In genomic region chr2:31253463-31253862, GRCm38 (mm10) we compare ENCODE assay signal across 16 mouse cellular contexts. TPM values are rescaled to one million over a fixed set of nuclear protein-coding genes. Genes with fewer than 3 reads are reported as not detected.
A peak's percentile ranks its signal among the peaks of the same experiment; 100 is the strongest.
DNase-seq lines count a peak whose midpoint lies in the region; ATAC-seq and TF ChIP-seq lines count a peak whose summit lies in the region.
"Had no signal": no experiment of that assay in that cellular context is flagged by ENCODE, and none has a peak within 500 bp of the region (broad histone marks: within the 10 kb centered on the region; RNA-seq: fewer than 3 reads in every experiment).

No protein-coding gene starts in this region.

- no peak overlapping the region for H3K4me2 ChIP-seq in hindbrain, embryonic 11.5 days (replicated peaks; ENCODE audit: low read depth, low read length)
- H3K4me2 ChIP-seq: forebrain, embryonic 12.5 days; hindbrain, embryonic 13.5 days; limb, embryonic 13.5 days had no signal

- H3K27ac ChIP-seq in cerebellum, adult 2 months (ENCODE audit: insufficient read depth, low read length), result no peak overlapping the region
- 0 out of 2 replicates have a peak overlapping the region, but pooled peaks have one; percentile 19 for H3K27ac ChIP-seq in hindbrain, embryonic 10.5 days
- no peak overlapping the region for H3K27ac ChIP-seq in hindbrain, embryonic 11.5 days (ENCODE audit: low read depth, low read length)
- H3K27ac ChIP-seq: forebrain, embryonic 12.5 days; hindbrain, embryonic 13.5 days; limb, embryonic 13.5 days; midbrain, embryonic 10.5 days had no signal

- H3K4me3 ChIP-seq in cerebellum, adult 2 months (replicated peaks; ENCODE audit: insufficient read depth, low read depth, low read length), result no peak overlapping the region
- H3K4me3 ChIP-seq in hindbrain, embryonic 10.5 days, result no peak overlapping the region
- H3K4me3 ChIP-seq in hindbrain, embryonic 11.5 days (ENCODE audit: low read depth, low read length), result no peak overlapping the region
- H3K4me3 ChIP-seq: forebrain, embryonic 12.5 days; hindbrain, embryonic 13.5 days; limb, embryonic 13.5 days; midbrain, embryonic 10.5 days had no signal

- no peaks in the 10 kb centered on the region for H3K27me3 ChIP-seq in cerebellum, adult 2 months (ENCODE audit: control insufficient read depth, insufficient read depth, low read length)
- H3K27me3 ChIP-seq in hindbrain, embryonic 10.5 days (ENCODE audit: insufficient read depth, poor library complexity, severe bottlenecking), result no peaks in the 10 kb centered on the region
- H3K27me3 ChIP-seq in hindbrain, embryonic 11.5 days (ENCODE audit: control insufficient read depth, insufficient read depth, low read length), result no peaks in the 10 kb centered on the region
- H3K27me3 ChIP-seq: forebrain, embryonic 12.5 days; hindbrain, embryonic 13.5 days; limb, embryonic 13.5 days had no signal

- 0 out of 2 replicates have a peak, but pooled peaks have one; percentile 5 for TF ChIP-seq CTCF in cerebellum, adult 2 months (IDR thresholded peaks at IDR 0.05; ENCODE audit: borderline replicate concordance, insufficient read depth, low read depth, low read length)

- no peak overlapping the region for H3K9ac ChIP-seq in hindbrain, embryonic 11.5 days (ENCODE audit: low read depth, low read length)
- H3K9ac ChIP-seq: forebrain, embryonic 12.5 days; hindbrain, embryonic 13.5 days; limb, embryonic 13.5 days had no signal

- no peak for TF ChIP-seq POLR2A in cerebellum, adult 2 months (IDR thresholded peaks at IDR 0.05; ENCODE audit: borderline replicate concordance, insufficient read depth, low read length)

- no peaks in the 10 kb centered on the region for H3K9me3 ChIP-seq in hindbrain, embryonic 10.5 days
- H3K9me3 ChIP-seq in hindbrain, embryonic 11.5 days (ENCODE audit: control insufficient read depth, low read length), result no peaks in the 10 kb centered on the region
- H3K9me3 ChIP-seq: forebrain, embryonic 12.5 days; G1E; hindbrain, embryonic 13.5 days; limb, embryonic 13.5 days; midbrain, embryonic 10.5 days had no signal

- peaks cover 59% of the 10 kb centered on the region for H3K4me1 ChIP-seq in cerebellum, adult 2 months (ENCODE audit: control insufficient read depth, insufficient read depth, low read length)
- peaks cover 64% of the 10 kb centered on the region for H3K4me1 ChIP-seq in hindbrain, embryonic 10.5 days (replicated peaks)
- H3K4me1 ChIP-seq in hindbrain, embryonic 11.5 days (replicated peaks; ENCODE audit: control insufficient read depth, insufficient read depth, low read length), result peaks cover 11% of the 10 kb centered on the region

- DNase-seq in cerebellum, adult 2 months, result peak in 1 of 2 experiments; percentile 19
- no peak for DNase-seq in hindbrain, embryonic 10.5 days (ENCODE audit: low spot score)
- no peak for DNase-seq in hindbrain, embryonic 11.5 days (ENCODE audit: low spot score)
- DNase-seq in NIH3T3 (ENCODE audit: low read depth), result peak; percentile 36
- DNase-seq in kidney, postnatal 10 days, result peak; percentile 48
- no peak for DNase-seq in urinary bladder, adult 18-20 months (ENCODE audit: low spot score in 2 of 2)
- DNase-seq in urinary bladder, postnatal 4 days (ENCODE audit: low spot score in 2 of 2), result no peak
- DNase-seq: B cell, adult 2 months; thymus, adult 18-20 months had no signal

- H3K36me3 ChIP-seq in hindbrain, embryonic 10.5 days, result peaks cover 28% of the 10 kb centered on the region
- no peaks in the 10 kb centered on the region for H3K36me3 ChIP-seq in hindbrain, embryonic 11.5 days (ENCODE audit: control insufficient read depth, insufficient read depth, low read length)
- H3K36me3 ChIP-seq: G1E had no signal

- no peak for ATAC-seq in cerebellum, adult (ENCODE audit: insufficient number of reproducible peaks, low FRiP score, low TSS enrichment)
- ATAC-seq in hindbrain, embryonic 11.5 days (ENCODE audit: low FRiP score), result no peak
- ATAC-seq: activated CD4-positive, CD25-positive, alpha-beta regulatory T cell, adult 4 months had no signal

- WGBS in cerebellum, adult 2 months, result 47% methylated on average over 3 of the region's 3 CpGs
- 48% methylated on average over 3 of the region's 3 CpGs for WGBS in hindbrain, embryonic 10.5 days
- WGBS in hindbrain, embryonic 11.5 days, result 51% methylated on average over 3 of the region's 3 CpGs

RNA-seq across cellular contexts. Expression of gene Ncs1, which starts 7.8 kb away (rescaled TPM):
- 118 and 126 TPM in 2 replicates for polyA plus RNA-seq in cerebellum, adult 2 months (2012; rRNA removed)
- 49.7 and 65.9 TPM in 2 replicates for polyA plus RNA-seq in hindbrain, embryonic 10.5 days (2016; fragmentation: Nextera tagmentation; extraction: Ambion mirVana)
- polyA plus RNA-seq in hindbrain, embryonic 11.5 days (2014; fragmentation: Nextera tagmentation; extraction: Ambion mirVana), result 70.5 and 76.5 TPM in 2 replicates
- polyA plus RNA-seq: G1E had no signal

Comparison
In these comparisons a context has a peak if more than half of its experiments do, and no peak if none do; other contexts are left out.
1. DNase-seq: peak in NIH3T3 (single experiment) and kidney, postnatal 10 days (single experiment); none in hindbrain, embryonic 10.5 days (single experiment), hindbrain, embryonic 11.5 days (single experiment), urinary bladder, adult 18-20 months (0 of 2) and urinary bladder, postnatal 4 days (0 of 2).